Mouse (Mus musculus) bone marrow macrophage, adult 2 months (primary cell): ENCODE results near the gene Mlxip. TPM values are rescaled to one million over a fixed set of nuclear protein-coding genes. Genes with fewer than 3 reads are reported as not detected.

Experiments
- H3K27ac ChIP-seq: 2 replicates; pipeline ENCODE4 v1.5.1; 2012; ENCODE audit warnings: low read depth, low read length; ENCODE audit not compliant: insufficient read depth
- H3K4me1 ChIP-seq: 2 replicates; pipeline ENCODE4 v1.6.1; 2012; ENCODE audit warnings: low read length; ENCODE audit not compliant: control insufficient read depth, insufficient read depth
- H3K4me3 ChIP-seq: 2 replicates; pipeline ENCODE4 v1.5.1; 2012; ENCODE audit warnings: mild to moderate bottlenecking, low read length, moderate library complexity; ENCODE audit not compliant: insufficient read depth
- CTCF ChIP-seq: IDR thresholded peaks from 2 replicates; pipeline ENCODE4 v1.5.1; 2012; ENCODE audit warnings: low read depth, mild to moderate bottlenecking, low read length, moderate library complexity
- POLR2A ChIP-seq: IDR thresholded peaks from 2 replicates; pipeline ENCODE4 v1.6.1; 2012; ENCODE audit warnings: mild to moderate bottlenecking, low read depth, low read length, borderline replicate concordance
- polyA plus RNA-seq: library from polyadenylated mRNA; stranded (reverse); fragments of >200 nt; gene quantifications from 2 replicates; pipeline ENCODE4 v1.2.4, GENCODE M21; 2012; ENCODE audit not compliant: missing spikeins, insufficient read depth, insufficient read length

Gene Mlxip
- polyA plus RNA-seq, 1 experiment, result 41.0 TPM

- H3K27ac ChIP-seq, result no peak overlapping the region
- no peak for TF ChIP-seq CTCF
- TF ChIP-seq POLR2A, result no peak
- no peaks in the 10 kb centered on the region for H3K4me1 ChIP-seq
- H3K4me3 ChIP-seq, result no peak overlapping the region
These were observed 50.3 kb downstream of the Mlxip start for GRCm38 (mm10) chr5:123444849-123445334.

- TF ChIP-seq CTCF (no peak), POLR2A (no peak)
- Histone ChIP-seq H3K4me3 (no peak overlapping the region), H3K27ac (no peak overlapping the region), H3K4me1 (no peaks in the 10 kb centered on the region)
These were observed 57.3 kb downstream of the Mlxip start for GRCm38 (mm10) chr5:123451886-123452285.

GRCm38 (mm10) chr5:123461420-123461819 is 66.8 kb downstream of the Mlxip start:
- no peak for TF ChIP-seq POLR2A
- no peak for TF ChIP-seq CTCF
- H3K4me1 ChIP-seq, result no peaks in the 10 kb centered on the region
- H3K4me3 ChIP-seq, result no peak overlapping the region
- no peak overlapping the region for H3K27ac ChIP-seq

GRCm38 (mm10) chr5:123464638-123465037 is 70.0 kb downstream of the Mlxip start:
- no peak overlapping the region for H3K4me3 ChIP-seq
- H3K4me1 ChIP-seq, result no peaks in the 10 kb centered on the region
- H3K27ac ChIP-seq, result no peak overlapping the region
- no peak for TF ChIP-seq POLR2A

- H3K4me1 ChIP-seq, result peaks cover 3% of the 10 kb centered on the region; the same call in 1 of the 2 replicates
- H3K27ac ChIP-seq, result no peak overlapping the region
- peak overlapping the region; percentile 27 for H3K4me3 ChIP-seq
- TF ChIP-seq POLR2A (no peak), CTCF (0 out of 2 replicates have a peak, but pooled peaks have one; percentile 24)
These were observed 76.3 kb downstream of the Mlxip start for GRCm38 (mm10) chr5:123470784-123471400.

GRCm38 (mm10) chr5:123473817-123474216 is 79.2 kb downstream of the Mlxip start:
- Histone ChIP-seq H3K4me3 (no peak overlapping the region), H3K4me1 (peaks cover 3% of the 10 kb centered on the region; the same call in 1 of the 2 replicates), H3K27ac (no peak overlapping the region)
- TF ChIP-seq CTCF (no peak), POLR2A (no peak)

- no peak overlapping the region for H3K27ac ChIP-seq
- no peak overlapping the region for H3K4me3 ChIP-seq
- TF ChIP-seq CTCF (no peak), POLR2A (no peak)
- no peaks in the 10 kb centered on the region for H3K4me1 ChIP-seq
These were observed 93.2 kb downstream of the Mlxip start for GRCm38 (mm10) chr5:123487659-123488395.

- Histone ChIP-seq H3K27ac (no peak within 1 kb of the TSS), H3K4me3 (no peak within 1 kb of the TSS)
These were observed 94.7 kb downstream of the Mlxip start, which contains the start of the genes Lrrc43 and Il31 for GRCm38 (mm10) chr5:123489112-123489785. TSS of gene Lrrc43 (plus strand) at chr5:123489305. TSS of gene Il31 (minus strand) at chr5:123489489.

GRCm38 (mm10) chr5:123489935-123490334 is 95.3 kb downstream of the Mlxip start:
- Histone ChIP-seq H3K4me1 (no peaks in the 10 kb centered on the region), H3K27ac (no peak overlapping the region), H3K4me3 (no peak overlapping the region)
- no peak for TF ChIP-seq POLR2A
- TF ChIP-seq CTCF, result no peak

More at GRCm38 (mm10) chr5:123489112-123489785, 94.7 kb downstream of the Mlxip start, which contains the start of the genes Lrrc43 and Il31:
- H3K4me1 ChIP-seq, result no peaks in the 10 kb centered on the region
- no peak for TF ChIP-seq CTCF
- TF ChIP-seq POLR2A, result no peak
